Mouse (Mus musculus): ENCODE results near the gene Aff3.

Gene Aff3

GRCm38 (mm10) chr1:38496886-38497528, 167.7 kb downstream of the Aff3 start:
- no peak for DNase-seq (ENCODE audit: low spot score in 2 of 2)

- DNase-seq (ENCODE audit: low spot score in 2 of 2): no peak
Observed at GRCm38 (mm10) chr1:38495284-38495683, 169.5 kb downstream of the Aff3 start.

- no peak for DNase-seq (ENCODE audit: low spot score in 2 of 2)
Observed at GRCm38 (mm10) chr1:38489733-38490132, 175.0 kb downstream of the Aff3 start.

DNA sequence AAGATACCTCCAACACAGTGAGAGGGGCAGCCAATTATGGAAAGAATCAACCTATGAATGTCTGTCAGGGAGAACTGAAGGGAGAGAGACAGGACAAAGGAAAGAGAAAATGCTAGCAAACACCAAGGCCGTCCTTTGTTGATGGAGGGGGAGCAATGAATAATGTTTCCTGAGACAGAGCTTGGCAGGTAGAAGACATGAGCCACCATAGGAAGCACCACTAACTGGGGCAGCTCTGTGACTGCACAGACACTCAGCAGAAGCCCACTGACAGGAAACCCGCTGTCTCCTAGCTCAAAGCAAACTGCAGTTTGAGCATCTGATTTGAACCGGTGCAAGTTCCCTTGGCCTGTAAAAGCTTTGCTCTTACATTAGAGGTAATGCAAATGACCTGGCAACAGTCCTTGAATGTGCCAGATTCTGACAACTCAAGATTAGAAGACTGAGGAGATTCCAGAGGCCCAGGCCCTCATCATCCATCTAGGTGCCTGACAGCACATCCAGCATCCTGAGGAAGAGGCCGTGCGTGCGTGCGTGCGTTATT, 176.0 kb downstream of the Aff3 start:
- DNase-seq (ENCODE audit: low spot score in 2 of 2): no peak

DNA sequence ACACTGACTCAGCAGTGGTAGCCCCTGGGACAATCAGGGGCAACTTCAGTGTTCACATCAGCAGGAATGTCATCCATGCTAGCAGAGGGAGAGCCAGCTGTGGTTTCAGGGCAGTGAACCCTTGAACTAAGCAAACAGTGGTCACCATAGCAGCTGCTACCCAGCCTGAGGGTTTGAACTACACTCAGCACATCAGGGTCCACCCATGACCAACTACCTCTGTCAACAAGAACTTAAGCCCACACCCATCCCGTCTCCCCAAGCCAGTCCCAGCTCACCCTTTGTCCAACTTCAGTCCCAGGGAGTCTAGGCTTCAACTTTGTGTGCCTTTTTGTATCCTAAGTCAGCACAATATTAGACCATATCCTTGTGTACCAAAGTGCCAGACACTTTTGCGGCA, 176.9 kb downstream of the Aff3 start:
- DNase-seq (ENCODE audit: low spot score in 2 of 2): no peak

- DNase-seq (ENCODE audit: low spot score in 2 of 2): no peak
Observed at GRCm38 (mm10) chr1:38483191-38483590, 181.6 kb downstream of the Aff3 start.

- DNase-seq (ENCODE audit: low spot score in 2 of 2): no peak
Observed at GRCm38 (mm10) chr1:38478246-38478743, 186.5 kb downstream of the Aff3 start.

- DNase-seq (ENCODE audit: low spot score in 2 of 2): no peak
Observed at GRCm38 (mm10) chr1:38470817-38471216, 193.9 kb downstream of the Aff3 start.

- DNase-seq (ENCODE audit: low spot score in 2 of 2): no peak
Observed at GRCm38 (mm10) chr1:38470166-38470565, 194.6 kb downstream of the Aff3 start.

DNA sequence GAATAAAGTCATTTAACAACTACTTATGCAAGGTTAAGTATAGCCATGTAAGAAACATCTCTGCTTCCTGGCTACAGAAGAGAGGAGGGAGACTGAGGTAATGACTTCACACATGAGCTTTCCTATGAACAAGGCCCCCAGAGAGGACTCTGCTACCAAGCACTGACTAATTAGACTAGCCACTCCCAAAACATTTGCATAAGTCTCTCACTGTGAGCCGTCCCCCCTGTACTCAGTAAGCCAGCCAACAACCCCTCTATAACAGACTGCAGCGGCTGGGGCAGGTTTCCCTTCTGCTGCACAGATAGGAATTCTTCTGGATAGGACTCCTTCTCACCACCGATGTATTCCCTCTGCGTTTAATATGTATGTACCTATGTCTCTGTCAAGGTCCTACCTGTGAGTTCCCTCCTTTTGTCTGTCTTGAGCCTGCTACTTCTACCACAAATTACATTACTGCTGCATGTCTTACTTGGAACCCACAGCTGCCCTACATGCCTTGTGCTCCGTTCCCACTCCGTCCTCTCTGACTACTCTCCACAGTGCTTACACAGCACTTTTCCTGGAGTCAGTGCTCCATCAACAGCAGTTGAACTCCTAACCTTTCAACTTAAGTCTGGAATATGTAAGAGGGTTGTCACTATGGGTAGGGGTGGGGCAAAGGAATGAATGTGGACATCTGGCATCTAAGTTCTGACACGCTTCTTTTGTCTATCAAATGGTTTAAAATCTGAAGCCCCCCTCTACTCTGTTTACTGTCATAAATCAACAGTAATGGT, 197.3 kb downstream of the Aff3 start:
- DNase-seq (ENCODE audit: low spot score in 2 of 2): no peak

GRCm38 (mm10) chr1:38456719-38457269, 208.0 kb downstream of the Aff3 start:
- no peak for DNase-seq (ENCODE audit: low spot score in 2 of 2)

DNA sequence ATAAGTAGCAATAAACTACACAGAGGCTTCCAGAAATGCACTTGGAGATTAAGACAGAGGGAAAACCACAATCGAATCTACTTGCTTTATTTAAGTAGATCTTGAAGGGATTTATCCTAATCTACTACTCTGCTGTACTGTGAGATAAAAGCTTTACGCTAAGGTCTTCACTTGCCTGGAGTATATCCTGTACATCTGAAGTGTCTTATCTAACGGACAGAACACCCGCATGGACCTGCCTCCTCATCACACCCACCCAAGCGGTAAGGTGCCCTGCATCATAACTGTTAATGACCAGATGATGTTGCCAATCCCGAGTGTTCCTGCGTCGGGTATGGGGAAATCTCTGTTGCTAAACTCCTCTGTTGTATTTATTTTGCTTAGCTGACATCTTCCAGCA, 209.8 kb downstream of the Aff3 start:
- no peak for DNase-seq (ENCODE audit: low spot score in 2 of 2)

DNA sequence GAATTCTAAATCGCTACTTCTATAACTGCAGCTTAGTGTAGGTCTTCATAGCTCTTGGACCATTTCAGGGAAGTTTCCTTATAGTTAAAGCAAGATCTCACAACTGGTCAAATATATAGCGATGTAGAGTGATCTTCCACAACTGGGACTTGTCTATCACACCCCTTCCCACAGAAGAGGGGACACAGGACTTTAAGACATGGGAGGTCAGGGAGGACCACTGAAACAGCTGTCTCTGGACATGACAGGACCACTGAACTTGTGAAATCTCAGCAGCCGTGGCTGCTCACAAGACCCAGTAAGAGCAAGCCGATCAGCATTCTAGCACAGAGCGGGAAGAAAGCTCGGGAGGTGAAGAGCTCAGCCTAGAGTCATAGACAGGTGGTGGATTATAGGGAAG, 213.4 kb downstream of the Aff3 start:
- DNase-seq (ENCODE audit: low spot score in 2 of 2): no peak

DNA sequence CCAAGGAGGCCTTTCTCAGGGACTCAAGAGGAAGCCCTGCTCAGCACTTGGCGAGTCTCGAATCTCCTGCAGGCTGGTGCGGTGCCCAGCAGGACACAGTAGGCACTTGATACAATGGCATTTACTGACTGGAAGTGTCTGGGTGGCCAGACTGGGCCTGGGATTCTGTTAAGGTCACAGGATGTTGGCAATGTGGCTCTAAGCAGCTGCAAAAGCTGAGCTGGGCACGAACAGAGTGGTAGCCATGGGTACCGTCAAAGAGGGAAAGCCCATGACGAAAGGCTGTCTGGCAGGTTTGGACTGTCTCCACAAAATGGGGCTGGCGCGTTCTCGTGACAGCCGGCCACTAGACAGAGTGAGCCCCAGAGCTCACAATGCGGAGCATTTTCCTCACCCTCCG, 214.1 kb downstream of the Aff3 start:
- DNase-seq (ENCODE audit: low spot score in 2 of 2): peak; percentile 59 to 79

GRCm38 (mm10) chr1:38449816-38450478, 214.8 kb downstream of the Aff3 start:
- no peak for DNase-seq (ENCODE audit: low spot score in 2 of 2)

DNA sequence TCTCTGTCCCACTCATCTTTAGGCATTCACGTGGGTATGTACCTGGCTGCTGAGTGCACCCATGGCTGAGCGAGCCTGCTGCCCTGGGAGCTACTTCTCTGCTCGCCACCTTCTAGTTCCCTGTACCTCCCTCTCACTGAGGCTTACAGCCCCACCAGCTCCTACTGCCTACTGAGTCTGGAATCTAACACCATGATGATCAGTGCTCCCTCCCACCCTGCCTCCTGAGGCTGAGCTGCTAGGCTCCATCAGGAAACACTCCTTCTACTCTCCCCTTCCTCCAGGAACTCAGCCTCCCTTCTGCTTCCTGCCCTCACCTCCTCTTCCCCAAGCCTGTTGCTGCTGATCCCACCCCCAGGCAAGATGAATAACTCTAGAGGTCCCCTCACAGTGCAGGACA, 215.9 kb downstream of the Aff3 start:
- no peak for DNase-seq (ENCODE audit: low spot score in 2 of 2)

DNA sequence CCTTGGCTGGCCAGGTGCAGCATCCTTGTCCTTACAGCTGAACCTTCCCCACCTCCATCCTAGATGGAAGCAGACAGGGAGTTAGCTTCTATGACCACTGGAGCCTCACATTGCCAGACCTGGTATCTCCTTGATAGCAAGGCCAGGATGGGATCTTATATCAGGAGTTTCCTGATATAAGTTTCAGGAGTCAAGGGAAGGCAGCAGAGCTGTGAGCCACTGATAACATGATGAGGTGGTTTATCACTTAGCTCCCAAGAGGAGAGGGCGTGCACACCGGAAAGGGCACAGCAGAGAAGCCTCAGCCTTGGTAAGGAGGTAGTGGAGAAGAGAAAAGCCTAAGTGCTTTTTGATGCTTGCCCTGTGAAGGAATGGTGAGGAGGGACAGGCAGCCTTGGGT, 217.2 kb downstream of the Aff3 start:
- no peak for DNase-seq (ENCODE audit: low spot score in 2 of 2)

DNA sequence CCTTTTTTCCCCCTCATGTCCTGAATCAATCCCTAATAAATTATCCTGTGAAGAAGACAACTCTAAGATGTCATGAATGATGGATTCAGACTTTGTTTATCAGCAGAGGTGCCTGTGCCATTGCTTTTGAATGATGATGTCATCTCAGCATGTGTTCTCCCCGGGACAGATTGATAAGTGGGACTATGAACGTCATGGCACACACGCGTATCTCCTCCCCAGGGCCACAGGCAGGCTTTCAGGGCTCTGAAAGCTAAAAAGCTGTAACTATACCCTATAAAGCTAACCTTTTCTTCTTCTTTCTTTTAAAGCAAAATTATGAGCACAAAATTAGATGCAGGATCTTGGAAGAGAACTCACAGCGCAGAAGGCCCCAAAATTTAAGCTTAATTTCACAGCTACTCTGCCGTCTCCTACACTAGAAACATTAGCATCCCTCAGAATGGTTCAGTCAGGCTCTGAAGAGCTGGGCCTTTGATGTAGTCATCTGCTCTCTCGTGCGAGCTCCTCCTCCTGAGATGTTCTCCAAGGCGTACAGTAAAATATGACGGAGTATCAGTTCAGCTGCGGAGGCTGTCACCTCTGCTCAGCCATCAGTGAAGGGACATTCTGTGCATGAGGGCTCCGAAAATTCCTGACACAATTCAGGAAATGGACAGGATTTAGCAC, 218.5 kb downstream of the Aff3 start:
- DNase-seq (ENCODE audit: low spot score in 2 of 2): no peak

DNA sequence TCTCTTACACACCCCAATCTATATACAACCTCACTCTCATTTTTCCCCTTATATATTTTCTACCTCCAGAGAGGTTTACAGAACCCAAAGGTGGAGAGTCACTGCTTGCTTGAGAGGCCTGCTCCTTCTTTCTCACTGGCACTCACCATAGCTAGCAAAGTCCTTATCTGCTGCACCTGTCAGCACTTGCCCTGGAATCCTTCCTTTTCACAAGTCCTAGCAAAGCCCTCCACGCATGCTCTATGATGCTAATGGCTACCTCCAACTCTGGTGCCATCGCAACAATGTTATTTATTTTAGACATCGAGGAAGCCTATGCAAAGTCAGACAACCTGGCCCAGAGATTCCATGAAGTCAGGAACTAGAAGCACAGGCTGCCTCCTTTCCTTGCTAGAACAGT, 221.9 kb downstream of the Aff3 start:
- no peak for DNase-seq (ENCODE audit: low spot score in 2 of 2)

DNA sequence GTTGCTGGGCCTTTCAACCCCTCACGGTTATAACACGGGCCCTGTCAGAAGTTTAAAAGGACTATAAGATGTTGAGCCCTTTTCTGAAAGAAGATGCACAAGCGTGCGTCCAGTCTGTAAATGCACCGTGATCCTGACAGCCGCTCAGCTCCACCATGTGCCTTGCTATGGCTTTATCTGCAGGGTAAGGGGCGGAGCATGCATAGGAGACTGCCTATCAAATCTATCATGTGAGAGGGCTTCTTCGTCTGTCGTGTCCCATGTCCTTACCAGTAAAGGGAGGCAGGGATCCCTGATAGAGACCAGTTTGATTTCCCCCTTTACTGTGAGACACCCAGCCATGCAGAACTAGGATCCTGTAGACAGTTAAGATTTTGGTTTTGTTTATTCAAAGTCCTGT, 222.3 kb downstream of the Aff3 start:
- DNase-seq (ENCODE audit: low spot score in 2 of 2): no peak

GRCm38 (mm10) chr1:38441800-38442199, 223.0 kb downstream of the Aff3 start:
- no peak for DNase-seq (ENCODE audit: low spot score in 2 of 2)

GRCm38 (mm10) chr1:38440471-38440815, 224.3 kb downstream of the Aff3 start:
- no peak for DNase-seq (ENCODE audit: low spot score in 2 of 2)

Measured in cerebellum, postnatal 4 days (tissue).